Mouse (Mus musculus) CH12.LX (cell line): ENCODE results near the gene Fabp2. TPM values are rescaled to one million over a fixed set of nuclear protein-coding genes. Genes with fewer than 3 reads are reported as not detected.

Experiments
- DNase-seq: peaks from one replicate; pipeline ENCODE4 v3.0.0-alpha.2; 2013; ENCODE audit errors: extremely low read depth
- H3K27ac ChIP-seq: 2 replicates; pipeline ENCODE4 v1.5.1; 2012; ENCODE audit warnings: low read depth, mild to moderate bottlenecking, control low read depth, moderate library complexity; ENCODE audit not compliant: insufficient read depth
- H3K27me3 ChIP-seq: replicated peaks from 2 replicates; pipeline ENCODE3; 2012; ENCODE audit warnings: inconsistent platforms
- H3K36me3 ChIP-seq, 2 experiments: replicated peaks in 1 of 2; 2 replicates each; pipeline versions ENCODE3 to v1.6.1; 2012; ENCODE audit warnings: inconsistent platforms in 1 of 2, low read length in 1 of 2, mild to moderate bottlenecking in 1 of 2, mixed read lengths in 1 of 2, moderate library complexity in 1 of 2; ENCODE audit not compliant: control insufficient read depth in 1 of 2, insufficient read depth in 1 of 2
- H3K4me1 ChIP-seq, 2 experiments: 2 replicates each; pipeline ENCODE4 v1.6.1; 2012; ENCODE audit warnings: inconsistent platforms in 1 of 2, moderate library complexity in 1 of 2; ENCODE audit not compliant: insufficient read depth in 2 of 2, control insufficient read depth in 1 of 2
- H3K4me2 ChIP-seq: 2 replicates; pipeline ENCODE4 v1.6.1; 2012; ENCODE audit warnings: low read depth, mild to moderate bottlenecking, control low read depth; ENCODE audit not compliant: poor library complexity, insufficient read depth, severe bottlenecking
- H3K4me3 ChIP-seq, 3 experiments: fragments of 150-350 bp in 1 of 3; sonication (generic) in 1 of 3; replicated peaks in 1 of 3; 2 replicates each; pipeline versions ENCODE3 to v1.5.1; 2011 to 2012; ENCODE audit warnings: low read depth in 2 of 3, low read length in 2 of 3, mild to moderate bottlenecking in 2 of 3, moderate library complexity in 2 of 3, control low read depth in 1 of 3, improper control_type of control experiment in 1 of 3, inconsistent platforms in 1 of 3, mixed read lengths in 1 of 3; ENCODE audit not compliant: poor library complexity in 1 of 3
- H3K79me2 ChIP-seq: replicated peaks from 2 replicates; pipeline ENCODE4 v1.6.1; 2012; ENCODE audit warnings: mild to moderate bottlenecking, moderate library complexity; ENCODE audit not compliant: control insufficient read depth, poor library complexity, insufficient read depth, severe bottlenecking; ENCODE audit errors: extremely low read depth
- H3K9ac ChIP-seq: 2 replicates; pipeline ENCODE4 v1.6.1; 2012; ENCODE audit warnings: low read depth, mild to moderate bottlenecking, control low read depth, moderate library complexity; ENCODE audit not compliant: insufficient read depth
- H3K9me3 ChIP-seq: replicated peaks from 2 replicates; pipeline ENCODE3; 2012; ENCODE audit warnings: low read length, inconsistent platforms, mixed read lengths
- BHLHE40 ChIP-seq: IDR thresholded peaks from 2 replicates; pipeline ENCODE4 v1.6.1; 2011; ENCODE audit warnings: mild to moderate bottlenecking, low read depth, low read length, improper control_type of control experiment
- CHD1 ChIP-seq: IDR thresholded peaks from 2 replicates; pipeline ENCODE4 v1.6.1; 2012; ENCODE audit warnings: low read depth, low read length, improper control_type of control experiment, inconsistent platforms
- CHD2 ChIP-seq: IDR thresholded peaks from 2 replicates; pipeline ENCODE4 v1.6.1; 2011; ENCODE audit warnings: low read length, improper control_type of control experiment
- CTCF ChIP-seq, 2 experiments: IDR thresholded peaks in 1 of 2; conservative IDR thresholded peaks in 1 of 2; 2 replicates each; pipeline ENCODE4 v1.5.1; 2011 to 2012; ENCODE audit warnings: low read depth in 2 of 2, low read length in 2 of 2, improper control_type of control experiment in 1 of 2, inconsistent platforms in 1 of 2, mild to moderate bottlenecking in 1 of 2, moderate library complexity in 1 of 2
- E2F4 ChIP-seq: IDR thresholded peaks from 2 replicates; pipeline ENCODE4 v1.6.1; 2011; ENCODE audit warnings: low read depth, low read length, improper control_type of control experiment; ENCODE audit not compliant: insufficient replicate concordance
- ELF1 ChIP-seq: IDR thresholded peaks from 2 replicates; pipeline ENCODE4 v1.6.1; 2014; ENCODE audit warnings: low read depth, mild to moderate bottlenecking, inconsistent platforms, low read length, improper control_type of control experiment
- EP300 ChIP-seq: IDR thresholded peaks from 2 replicates; pipeline ENCODE4 v1.6.1; 2011; ENCODE audit warnings: low read length, improper control_type of control experiment
- ETS1 ChIP-seq: conservative IDR thresholded peaks from 2 replicates; pipeline ENCODE4 v1.6.1; 2012; ENCODE audit warnings: low read depth, mild to moderate bottlenecking, inconsistent platforms, low read length, improper control_type of control experiment, moderate library complexity
- GABPA ChIP-seq: IDR thresholded peaks from 2 replicates; pipeline ENCODE4 v1.6.1; 2012; ENCODE audit warnings: low read depth, low read length, improper control_type of control experiment, inconsistent platforms; ENCODE audit not compliant: insufficient replicate concordance
- HCFC1 ChIP-seq: IDR thresholded peaks from 2 replicates; pipeline ENCODE4 v1.6.1; 2012; ENCODE audit warnings: low read depth, mild to moderate bottlenecking, inconsistent platforms, low read length, improper control_type of control experiment
- IRF4 ChIP-seq: IDR thresholded peaks from 2 replicates; pipeline ENCODE4 v1.6.1; 2014; ENCODE audit warnings: low read depth, mild to moderate bottlenecking, inconsistent platforms, low read length, improper control_type of control experiment
- JUN ChIP-seq: IDR thresholded peaks from 2 replicates; pipeline ENCODE4 v1.6.1; 2011; ENCODE audit warnings: low read depth, mild to moderate bottlenecking, low read length, improper control_type of control experiment, moderate library complexity; ENCODE audit not compliant: insufficient read depth
- JUND ChIP-seq: conservative IDR thresholded peaks from 2 replicates; pipeline ENCODE4 v1.6.1; 2011; ENCODE audit warnings: low read depth, low read length, improper control_type of control experiment
- KAT2A ChIP-seq: IDR thresholded peaks from 2 replicates; pipeline ENCODE4 v1.6.1; 2012; ENCODE audit warnings: low read length, improper control_type of control experiment, inconsistent platforms; ENCODE audit not compliant: insufficient replicate concordance
- MAFK ChIP-seq: IDR thresholded peaks from 2 replicates; pipeline ENCODE4 v1.6.1; 2011; ENCODE audit warnings: low read length, improper control_type of control experiment; ENCODE audit not compliant: insufficient replicate concordance
- MAX ChIP-seq: IDR thresholded peaks from 2 replicates; pipeline ENCODE4 v1.6.1; 2011; ENCODE audit warnings: low read length, improper control_type of control experiment
- MAZ ChIP-seq: IDR thresholded peaks from 2 replicates; pipeline ENCODE4 v1.6.1; 2012; ENCODE audit warnings: low read depth, mild to moderate bottlenecking, inconsistent platforms, low read length, improper control_type of control experiment, moderate library complexity
- MEF2A ChIP-seq: IDR thresholded peaks from 2 replicates; pipeline ENCODE4 v1.6.1; 2014; ENCODE audit warnings: low read depth, mild to moderate bottlenecking, inconsistent platforms, low read length, improper control_type of control experiment, borderline replicate concordance
- MXI1 ChIP-seq: IDR thresholded peaks from 2 replicates; pipeline ENCODE4 v1.6.1; 2011; ENCODE audit warnings: mild to moderate bottlenecking, low read depth, low read length, improper control_type of control experiment
- MYC ChIP-seq: IDR thresholded peaks from 2 replicates; pipeline ENCODE4 v1.6.1; 2011; ENCODE audit warnings: low read depth, mild to moderate bottlenecking, improper control_type of control experiment, low read length
- NELFE ChIP-seq: IDR thresholded peaks from 2 replicates; pipeline ENCODE4 v1.6.1; 2011; ENCODE audit warnings: low read depth, low read length, improper control_type of control experiment
- NRF1 ChIP-seq: IDR thresholded peaks from 2 replicates; pipeline ENCODE4 v1.6.1; 2014; ENCODE audit warnings: low read depth, mild to moderate bottlenecking, inconsistent platforms, low read length, improper control_type of control experiment, moderate library complexity
- PAX5 ChIP-seq: IDR thresholded peaks from 2 replicates; pipeline ENCODE4 v1.6.1; 2012; ENCODE audit warnings: low read length, inconsistent platforms, mixed read lengths
- POLR2A ChIP-seq: IDR thresholded peaks from 2 replicates; pipeline ENCODE4 v1.6.1; 2011; ENCODE audit warnings: low read depth, mild to moderate bottlenecking, improper control_type of control experiment, low read length
- POLR2AphosphoS2 ChIP-seq: IDR thresholded peaks from 2 replicates; pipeline ENCODE4 v1.6.1; 2011; ENCODE audit warnings: low read depth, low read length, improper control_type of control experiment
- RAD21 ChIP-seq: IDR thresholded peaks from 2 replicates; pipeline ENCODE4 v1.6.1; 2011; ENCODE audit warnings: low read depth, mild to moderate bottlenecking, low read length, improper control_type of control experiment, moderate library complexity
- RCOR1 ChIP-seq: conservative IDR thresholded peaks from 2 replicates; pipeline ENCODE4 v1.6.1; 2012; ENCODE audit warnings: low read depth, mild to moderate bottlenecking, inconsistent platforms, low read length, improper control_type of control experiment
- SIN3A ChIP-seq: IDR thresholded peaks from 2 replicates; pipeline ENCODE4 v1.6.1; 2012; ENCODE audit warnings: low read length, improper control_type of control experiment, inconsistent platforms
- SMC3 ChIP-seq: IDR thresholded peaks from 2 replicates; pipeline ENCODE4 v1.6.1; 2011; ENCODE audit warnings: low read depth, low read length, improper control_type of control experiment
- TBP ChIP-seq: conservative IDR thresholded peaks from 2 replicates; pipeline ENCODE4 v1.6.1; 2011; ENCODE audit warnings: low read depth, low read length, improper control_type of control experiment
- UBTF ChIP-seq: IDR thresholded peaks from 2 replicates; pipeline ENCODE4 v1.6.1; 2012; ENCODE audit warnings: low read depth, mild to moderate bottlenecking, inconsistent platforms, low read length, improper control_type of control experiment, moderate library complexity
- USF1 ChIP-seq: IDR thresholded peaks from 2 replicates; pipeline ENCODE4 v1.6.1; 2014; ENCODE audit warnings: low read depth, mild to moderate bottlenecking, inconsistent platforms, low read length, improper control_type of control experiment
- USF2 ChIP-seq: conservative IDR thresholded peaks from 2 replicates; pipeline ENCODE4 v1.6.1; 2011; ENCODE audit warnings: low read depth, low read length, improper control_type of control experiment
- ZC3H11A ChIP-seq: IDR thresholded peaks from 2 replicates; pipeline ENCODE4 v1.6.1; 2012; ENCODE audit warnings: low read depth, mild to moderate bottlenecking, inconsistent platforms, low read length, improper control_type of control experiment
- ZKSCAN1 ChIP-seq: IDR thresholded peaks from 2 replicates; pipeline ENCODE4 v1.6.1; 2012; ENCODE audit warnings: low read depth, inconsistent platforms, low read length, improper control_type of control experiment, borderline replicate concordance
- ZMIZ1 ChIP-seq: IDR thresholded peaks from 2 replicates; pipeline ENCODE4 v1.6.1; 2012; ENCODE audit warnings: low read depth, mild to moderate bottlenecking, inconsistent platforms, low read length, improper control_type of control experiment
- ZNF384 ChIP-seq: IDR thresholded peaks from 2 replicates; pipeline ENCODE4 v1.6.1; 2012; ENCODE audit warnings: low read depth, low read length, improper control_type of control experiment, inconsistent platforms
- dilution Hi-C: fragments of 300-500 bp; cut with MboI; formaldehyde crosslinking; loops from 2 replicates; pipeline ENCODE4 v1.14.3; 2020; ENCODE audit warnings: low sequenced_read_pairs; ENCODE audit not compliant: extremely low pct_unique_long_range_greater_than_20kb, extremely low pct_ligation_motif_present
- in situ Hi-C: fragments of 300-500 bp; cut with MboI; formaldehyde crosslinking; loops from 3 replicates; pipeline ENCODE4 v1.14.3; 2019; ENCODE audit warnings: low sequenced_read_pairs, low pct_ligation_motif_present, low pct_unique_long_range_greater_than_20kb, mixed read lengths
- polyA plus RNA-seq: library from polyadenylated mRNA; unstranded; fragments of >175 nt; gene quantifications from 2 replicates; pipeline ENCODE4 v1.2.1, GENCODE M21; 2012; ENCODE audit warnings: low read depth; ENCODE audit not compliant: insufficient read length
- total RNA-seq, 2 experiments: library from RNA; depleted of rRNA; stranded (reverse); fragments of 300-350 nt in 1 of 2; fragments of >200 nt in 1 of 2; gene quantifications; 2 replicates each; pipeline ENCODE4 v1.2.3; 2012 to 2014

Gene Fabp2
- total and polyA plus RNA-seq, 3 experiments: not detected

DNA sequence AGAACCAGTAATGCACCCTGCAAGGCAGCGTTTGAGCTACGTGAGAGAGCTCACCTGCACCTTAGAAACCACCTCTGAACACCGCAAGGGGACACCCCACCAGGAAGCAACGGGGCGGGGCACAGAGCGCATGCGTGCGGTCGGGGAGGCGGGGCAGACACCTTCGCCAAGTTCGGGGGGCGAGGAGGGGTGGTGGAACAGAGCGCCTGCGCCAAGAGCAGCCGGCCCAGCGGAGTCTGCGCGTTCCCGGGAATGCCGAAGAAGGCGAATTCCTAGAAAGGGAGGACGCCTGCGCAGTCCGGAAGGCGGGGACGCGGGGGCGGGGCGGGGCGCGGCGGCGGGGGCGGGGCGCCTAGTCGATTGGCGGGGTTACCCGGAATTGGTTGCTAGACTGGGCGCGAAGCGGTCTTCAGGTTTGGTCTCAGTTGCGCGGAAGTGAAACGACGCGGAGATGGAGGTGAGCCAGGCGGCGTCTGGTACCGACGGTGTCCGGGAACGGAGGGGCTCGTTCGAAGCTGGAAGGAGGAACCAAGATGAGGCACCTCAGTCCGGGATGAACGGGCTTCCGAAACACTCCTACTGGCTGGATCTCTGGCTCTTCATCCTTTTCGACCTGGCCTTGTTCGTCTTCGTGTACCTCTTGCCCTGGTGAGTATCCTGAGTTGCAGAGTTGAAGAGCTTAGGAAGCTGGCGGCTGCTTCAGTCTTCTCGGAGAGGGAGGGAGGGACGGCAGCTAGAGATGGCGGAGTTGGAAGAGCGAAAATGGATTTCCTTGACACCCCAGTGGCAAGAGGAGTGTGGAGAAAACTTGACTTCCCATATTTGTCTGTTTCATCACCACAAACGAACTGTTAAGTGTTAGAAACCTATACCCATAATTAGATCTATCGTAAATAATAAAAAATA lies 29.4 kb downstream of the Fabp2 start, which contains the start of gene 1810037I17Rik:
Gene 1810037I17Rik (plus strand): TSS at position 195 of the 906 bp plus-strand sequence.
- in situ Hi-C loops: loop anchor here (25.0 kb wide), 2 partner anchors 287 to 637 kb away; partner anchors contain the start of gene Bcar3
- peak; percentile 83 for DNase-seq
- H3K9me3 ChIP-seq: no peaks in the 10 kb centered on the region
- peak within 1 kb of the TSS; percentile 62 to 89 (median 71) for H3K4me3 ChIP-seq
- H3K79me2 ChIP-seq: peaks cover 11% of the 10 kb centered on the region
- H3K27ac ChIP-seq: peak within 1 kb of the TSS; percentile 2; the same call in 1 of the 2 replicates
- H3K27me3 ChIP-seq: no peaks in the 10 kb centered on the region
- peak within 1 kb of the TSS; percentile 67 for H3K4me2 ChIP-seq
- H3K36me3 ChIP-seq: peaks cover 0 to 13% of the 10 kb centered on the region in 2 experiments
- H3K9ac ChIP-seq: peak within 1 kb of the TSS; percentile 72
- dilution Hi-C loops: no loop called here
- H3K4me1 ChIP-seq: peaks cover 8 to 32% of the 10 kb centered on the region in 2 experiments
- 0 out of 2 replicates have a peak, but pooled peaks have one; percentile 31 for TF ChIP-seq TBP
- TF ChIP-seq EP300: no peak; the same call in 1 of the 2 replicates
- 0 out of 2 replicates have a peak, but pooled peaks have one; percentile 61 for TF ChIP-seq E2F4
- peak; percentile 69 for TF ChIP-seq NELFE
- TF ChIP-seq USF1: no peak
- TF ChIP-seq MAX: peak; percentile 54
- peak; percentile 77 for TF ChIP-seq ELF1
- TF ChIP-seq USF2: no peak
- peak; percentile 91 for TF ChIP-seq UBTF
- TF ChIP-seq RCOR1: peak; percentile 52; the same call in 1 of the 2 replicates
- TF ChIP-seq CHD2: peak; percentile 42; the same call in 1 of the 2 replicates
- no peak for TF ChIP-seq JUND
- no peak for TF ChIP-seq PAX5
- TF ChIP-seq POLR2A: peak; percentile 85
- peak; percentile 92 for TF ChIP-seq NRF1
- peak; percentile 58 for TF ChIP-seq IRF4
- TF ChIP-seq MAZ: peak; percentile 51; the same call in 1 of the 2 replicates
- no peak for TF ChIP-seq ZMIZ1
- TF ChIP-seq SMC3: no peak
- no peak for TF ChIP-seq RAD21
- TF ChIP-seq KAT2A: no peak
- TF ChIP-seq MXI1: peak; percentile 68
- TF ChIP-seq ZC3H11A: no peak
- no peak for TF ChIP-seq ZNF384
- no peak for TF ChIP-seq MEF2A
- 0 out of 2 replicates have a peak, but pooled peaks have one; percentile 48 for TF ChIP-seq POLR2AphosphoS2
- no peak; the same call in 1 of the 2 replicates for TF ChIP-seq ETS1
- peak in 1 of 2 experiments; percentile 33; a peak in 1 of 4 replicates for TF ChIP-seq CTCF (conservative IDR thresholded peaks at IDR 0.05 in 1 of 2, IDR thresholded peaks at IDR 0.05 in 1 of 2; ENCODE audit: low read depth in 2 of 2, low read length in 2 of 2)
- no peak for TF ChIP-seq MAFK
- no peak for TF ChIP-seq BHLHE40
- peak; percentile 93 for TF ChIP-seq SIN3A
- TF ChIP-seq CHD1: no peak; the same call in 1 of the 2 replicates
- no peak for TF ChIP-seq ZKSCAN1
- peak; percentile 56 for TF ChIP-seq HCFC1
- TF ChIP-seq MYC: no peak
- TF ChIP-seq JUN: no peak
- no peak for TF ChIP-seq GABPA
